Mouse (Mus musculus): Measurements from ENCODE around the gene Mpi. TPM values are rescaled to one million over a fixed set of nuclear protein-coding genes. Genes with fewer than 3 reads are reported as not detected.

Gene Mpi
- polyA plus RNA-seq, 1 experiment: 160 TPM

- 23% methylated on average over 1 of the region's 1 CpGs for WGBS
- peak; percentile 42 for DNase-seq (ENCODE audit: low read depth, low spot score)
These were observed 20.6 kb downstream of the Mpi start for GRCm38 (mm10) chr9:57531946-57532345.

DNA sequence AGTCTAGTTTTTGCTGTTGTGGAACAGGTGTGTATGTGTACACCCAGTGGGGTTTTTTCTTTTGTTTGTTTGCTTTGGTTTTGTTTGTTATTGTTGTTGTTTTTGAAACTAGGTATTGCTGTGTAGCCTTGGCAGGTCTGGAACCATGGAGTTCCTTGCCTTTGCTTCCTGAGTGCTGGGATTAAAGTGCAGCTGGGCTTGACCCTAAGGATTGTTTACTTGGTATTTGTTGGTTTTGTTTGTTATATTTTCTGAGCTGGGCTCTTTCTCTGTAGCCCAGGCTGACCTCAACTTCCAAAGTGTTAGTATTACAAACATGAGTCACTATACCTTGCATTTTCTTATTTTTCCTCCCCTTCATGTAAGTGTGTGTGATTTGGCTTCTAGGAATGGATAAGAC, 26.1 kb downstream of the Mpi start:
- DNase-seq (ENCODE audit: low read depth, low spot score): no peak

GRCm38 (mm10) chr9:57525516-57525915, 27.0 kb downstream of the Mpi start:
- no peak for DNase-seq (ENCODE audit: low read depth, low spot score)
- WGBS: 18% methylated on average over 2 of the region's 2 CpGs

DNA sequence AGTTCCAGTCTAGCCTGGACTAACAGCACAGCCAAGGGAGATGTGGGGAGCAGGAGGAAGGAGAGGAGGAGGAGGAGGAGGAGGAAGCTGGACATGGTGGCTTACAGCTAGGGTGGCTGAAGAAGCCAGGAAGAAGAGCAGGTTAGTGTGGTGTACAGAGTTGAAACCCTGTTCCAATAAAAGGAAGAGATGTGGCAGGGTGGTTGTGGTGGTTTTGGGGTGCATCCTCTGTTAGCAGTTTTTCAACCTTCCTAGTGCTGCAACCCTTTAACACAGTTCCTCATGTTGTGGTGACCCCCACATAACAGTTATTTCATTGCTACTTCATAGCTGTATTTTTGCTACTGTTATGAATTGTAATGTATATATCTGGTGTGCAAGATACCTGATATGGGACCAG, 28.1 kb downstream of the Mpi start:
- DNase-seq (ENCODE audit: low read depth, low spot score): no peak

DNA sequence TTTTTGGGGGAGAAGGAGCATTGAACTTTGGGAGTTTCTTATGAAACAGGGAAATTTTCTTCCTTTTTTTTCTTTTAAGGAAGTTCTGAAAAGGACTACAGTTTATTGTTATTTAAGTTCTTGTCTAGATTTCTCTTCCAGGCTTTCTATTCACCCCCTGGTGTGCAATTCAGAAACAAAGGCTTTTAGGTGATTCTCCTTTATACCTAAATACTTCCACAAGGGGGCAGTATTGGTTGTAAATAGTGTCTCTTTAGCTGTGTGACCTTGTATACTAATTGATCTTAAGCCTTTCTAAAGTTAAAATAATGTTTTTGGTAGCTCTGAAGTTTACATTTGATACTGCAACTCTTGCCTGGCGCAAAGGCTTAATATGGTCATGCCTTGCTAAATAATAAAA, 28.8 kb downstream of the Mpi start:
- peak; percentile 48 for DNase-seq (ENCODE audit: low read depth, low spot score)
- 32% methylated on average over 1 of the region's 1 CpGs for WGBS

GRCm38 (mm10) chr9:57522861-57523246, 29.7 kb downstream of the Mpi start:
- 25% methylated on average over 4 of the region's 4 CpGs for WGBS

DNA sequence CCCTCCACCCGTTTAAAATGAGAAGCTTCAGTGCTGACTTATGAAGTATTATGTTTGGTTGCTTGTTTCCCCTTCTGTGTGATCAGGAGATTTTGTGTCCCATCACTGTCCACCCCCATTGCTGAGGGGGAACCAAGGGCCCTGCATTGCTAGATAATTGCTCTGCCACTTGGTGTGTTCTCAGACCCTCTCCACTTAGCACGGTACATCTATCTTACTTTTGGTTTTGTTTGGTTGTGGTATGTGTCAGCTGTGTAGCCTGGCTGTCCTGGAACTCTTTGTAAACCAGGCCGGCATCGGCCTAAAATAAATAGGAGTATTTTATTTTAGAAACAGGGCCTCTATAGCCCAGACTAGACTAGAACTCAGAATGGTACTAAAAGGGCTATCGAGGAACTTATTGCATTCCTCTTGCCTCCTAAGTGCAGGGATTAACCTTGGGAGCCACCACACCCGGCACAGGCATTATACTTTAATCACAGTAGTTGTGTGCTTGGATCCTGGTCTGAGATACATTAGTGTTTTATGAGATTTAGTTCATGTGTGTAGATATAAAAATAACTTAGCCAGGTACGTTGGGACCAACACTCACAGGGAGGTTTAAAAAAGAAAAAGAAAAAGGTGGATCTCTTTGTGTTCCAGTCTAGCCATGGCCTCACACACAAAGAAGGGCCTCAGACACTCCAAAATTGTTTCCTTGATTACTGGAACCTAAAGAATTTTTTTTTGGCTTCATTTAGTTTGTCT, 30.3 kb downstream of the Mpi start:
- 5% methylated on average over 7 of the region's 7 CpGs for WGBS
- DNase-seq (ENCODE audit: low read depth, low spot score): peak; percentile 42

More at GRCm38 (mm10) chr9:57522861-57523246, 29.7 kb downstream of the Mpi start:
- no peak for DNase-seq (ENCODE audit: low read depth, low spot score)

- DNase-seq (ENCODE audit: low read depth, low spot score): peak; percentile 67
- WGBS: under 1% methylated on average over 95 of the region's 95 CpGs
These were observed 31.3 kb downstream of the Mpi start, which contains the start of gene Cox5a for GRCm38 (mm10) chr9:57521056-57521911. Cox5a (plus strand) TSS chr9:57521274.

DNA sequence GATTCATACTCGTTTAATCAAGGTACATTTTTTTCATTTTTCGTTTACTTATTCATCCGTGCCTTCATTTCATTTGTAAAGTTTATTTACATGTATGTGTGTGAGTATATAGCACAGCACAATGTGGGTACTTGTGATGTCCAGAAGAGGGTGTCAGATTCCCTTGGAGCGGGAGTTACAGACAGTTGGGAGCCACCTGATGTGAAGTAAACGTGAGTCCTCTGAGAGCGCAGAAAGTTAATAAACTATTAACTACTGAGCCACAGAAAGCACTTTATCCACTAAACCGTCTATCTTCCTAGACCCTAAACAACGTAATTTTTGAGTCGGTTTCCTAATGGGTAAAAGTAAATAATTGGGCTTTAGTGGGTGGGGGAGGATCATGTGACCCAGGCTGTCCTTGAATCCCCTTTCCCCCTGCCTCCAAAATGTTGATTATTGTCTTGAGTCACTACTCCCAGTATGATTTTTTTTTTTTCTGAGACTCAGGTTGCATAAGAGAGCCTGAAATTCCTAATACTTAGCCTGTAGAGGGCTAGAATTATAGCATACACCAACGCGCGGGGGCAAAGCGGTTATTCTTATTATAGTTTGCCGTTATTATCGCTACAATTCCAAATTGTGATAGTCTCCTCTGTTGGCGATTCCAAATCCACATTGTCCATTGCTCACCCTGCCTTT, 32.0 kb downstream of the Mpi start:
- WGBS: 27% methylated on average over 16 of the region's 16 CpGs
- no peak for DNase-seq (ENCODE audit: low read depth, low spot score)

GRCm38 (mm10) chr9:57517113-57517512, 35.5 kb downstream of the Mpi start:
- 9% methylated on average over 3 of the region's 3 CpGs for WGBS
- DNase-seq (ENCODE audit: low read depth, low spot score): peak; percentile 64

- 84% methylated on average over 2 of the region's 2 CpGs for WGBS
- DNase-seq (ENCODE audit: low read depth, low spot score): no peak
These were observed 42.0 kb downstream of the Mpi start for GRCm38 (mm10) chr9:57510577-57510976.

DNA sequence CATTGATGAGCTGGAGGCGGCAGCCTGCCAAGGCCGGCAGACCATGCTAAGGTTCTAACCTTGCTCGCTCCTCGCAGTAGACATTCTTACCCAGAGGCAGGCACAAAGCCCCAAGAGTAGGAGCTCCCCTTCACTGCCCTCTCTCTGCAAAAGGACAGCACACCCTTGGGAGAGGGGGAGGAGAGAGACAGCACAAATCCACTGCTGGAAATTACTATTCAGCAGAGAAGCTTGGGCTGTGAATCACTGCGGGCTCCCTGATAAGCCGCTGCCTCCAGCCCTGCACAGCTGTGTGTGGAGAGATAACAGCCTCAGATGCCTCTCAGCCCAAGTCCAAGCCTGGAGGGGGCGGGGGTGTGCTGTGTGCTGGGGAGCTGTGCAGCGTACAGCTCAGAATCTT, 46.9 kb downstream of the Mpi start:
- 42% methylated on average over 8 of the region's 8 CpGs for WGBS
- no peak for DNase-seq (ENCODE audit: low read depth, low spot score)

GRCm38 (mm10) chr9:57504891-57505290, 47.7 kb downstream of the Mpi start:
- WGBS: 81% methylated on average over 10 of the region's 10 CpGs
- no peak for DNase-seq (ENCODE audit: low read depth, low spot score)

- 2% methylated on average over 34 of the region's 34 CpGs for WGBS
- DNase-seq (ENCODE audit: low read depth, low spot score): no peak
These were observed 48.2 kb downstream of the Mpi start for GRCm38 (mm10) chr9:57504381-57504700.

GRCm38 (mm10) chr9:57503622-57504380, 48.8 kb downstream of the Mpi start, which contains the start of gene Rpp25:
Rpp25 (plus strand) TSS chr9:57504026.
- DNase-seq (ENCODE audit: low read depth, low spot score): no peak
- WGBS: under 1% methylated on average over 46 of the region's 46 CpGs

- 12% methylated on average over 23 of the region's 23 CpGs for WGBS
- no peak for DNase-seq (ENCODE audit: low read depth, low spot score)
These were observed 49.5 kb downstream of the Mpi start for GRCm38 (mm10) chr9:57502911-57503621.

DNA sequence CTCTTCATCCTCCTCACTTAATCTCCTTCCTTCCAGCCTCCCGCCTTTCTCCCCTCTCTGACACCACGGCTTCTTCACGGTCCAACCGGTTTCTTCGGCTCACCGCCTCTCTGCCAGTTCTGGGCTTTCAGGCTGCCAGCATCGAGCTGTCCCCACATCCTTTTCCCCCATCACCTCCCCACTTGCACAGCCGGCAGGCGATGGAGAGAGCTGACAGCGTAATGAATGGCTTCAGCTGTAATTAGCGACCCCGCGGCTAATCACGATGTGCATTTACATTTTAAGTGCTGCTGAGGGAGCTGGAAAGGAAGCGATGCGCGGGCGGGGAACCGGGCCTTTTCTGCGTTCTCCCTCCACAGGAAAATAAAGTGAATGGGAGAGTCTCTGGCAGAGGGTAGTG, 50.7 kb downstream of the Mpi start:
- 46% methylated on average over 20 of the region's 20 CpGs for WGBS
- DNase-seq (ENCODE audit: low read depth, low spot score): no peak

GRCm38 (mm10) chr9:57501452-57501851, 51.1 kb downstream of the Mpi start:
- no peak for DNase-seq (ENCODE audit: low read depth, low spot score)

GRCm38 (mm10) chr9:57498536-57498935, 54.0 kb downstream of the Mpi start:
- WGBS: 67% methylated on average over 7 of the region's 7 CpGs
- DNase-seq (ENCODE audit: low read depth, low spot score): no peak

More at GRCm38 (mm10) chr9:57501452-57501851, 51.1 kb downstream of the Mpi start:
- WGBS: 47% methylated on average over 13 of the region's 13 CpGs
